Mouse (Mus musculus): Measurements from ENCODE around the gene Arhgef39.

Arhgef39 gene

DNA sequence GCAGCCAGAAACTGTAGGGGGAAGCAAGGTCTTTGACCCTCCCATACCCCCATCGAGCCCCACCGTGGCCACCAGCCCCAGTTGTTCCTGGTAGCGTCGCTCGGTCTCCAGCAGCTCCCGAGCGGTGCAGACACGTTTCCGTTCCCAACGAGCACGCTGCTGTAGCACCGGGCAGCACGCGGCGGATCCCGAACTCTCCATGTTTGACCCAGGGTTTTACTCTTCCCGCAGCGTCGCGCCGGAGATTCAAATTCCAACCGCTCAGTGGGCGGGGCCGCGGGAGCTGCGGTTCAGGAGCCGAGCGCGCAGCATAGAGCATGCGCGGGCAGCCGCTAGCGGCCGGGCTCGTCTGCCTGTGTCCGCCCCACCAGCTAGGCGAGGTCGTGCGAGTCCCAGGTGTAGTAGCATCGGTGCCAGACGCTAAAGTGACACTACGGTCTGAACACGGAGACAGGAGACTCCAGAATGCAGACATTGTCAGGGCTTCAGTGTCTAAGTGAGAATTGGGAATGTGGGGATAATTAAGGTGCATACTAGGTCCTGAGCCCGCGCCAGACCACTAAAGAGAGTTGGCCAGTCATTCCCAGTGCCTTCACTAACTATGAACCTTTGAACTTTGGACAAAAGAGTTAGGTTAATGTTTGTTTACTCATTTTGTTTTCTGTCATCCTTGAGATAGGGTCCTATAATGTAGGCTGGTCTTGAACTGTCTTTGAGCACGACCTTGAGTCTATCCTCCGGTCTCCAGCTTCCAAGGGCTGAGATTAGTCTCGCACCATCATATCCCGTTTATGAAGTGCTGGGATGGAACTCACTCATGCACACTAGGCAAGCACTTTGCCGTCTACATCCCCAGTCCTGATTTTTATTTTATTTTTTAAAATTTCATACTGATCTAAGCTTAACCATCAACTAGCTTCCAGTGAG lies at the start of gene Arhgef39:
TSS of gene Arhgef39 (minus strand) at position 289 of the 927 bp plus-strand sequence.
- DNase-seq (ENCODE audit: low read depth) = peak; percentile 76

DNA sequence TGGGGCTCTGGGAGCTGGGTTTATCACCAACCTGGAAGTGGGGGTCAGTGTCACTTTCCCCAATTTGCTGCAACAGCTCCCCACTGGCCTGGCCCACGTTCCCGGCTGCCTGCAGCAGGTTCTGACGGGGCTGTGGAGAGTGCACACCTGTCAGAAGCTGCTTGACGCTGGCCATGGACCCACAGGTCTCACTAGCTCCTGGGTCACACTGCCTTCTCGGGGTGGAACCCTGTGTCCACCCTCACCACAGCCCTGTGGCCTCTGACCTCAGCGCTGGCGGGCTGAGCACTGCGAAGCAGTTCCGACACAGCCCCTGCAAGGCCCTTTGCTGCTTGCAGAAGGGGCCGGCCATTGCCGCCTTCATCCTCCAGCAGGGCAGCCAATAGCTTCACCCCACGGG lies 49.6 kb upstream of the Arhgef39 start:
- DNase-seq (ENCODE audit: low read depth) = no peak

DNA sequence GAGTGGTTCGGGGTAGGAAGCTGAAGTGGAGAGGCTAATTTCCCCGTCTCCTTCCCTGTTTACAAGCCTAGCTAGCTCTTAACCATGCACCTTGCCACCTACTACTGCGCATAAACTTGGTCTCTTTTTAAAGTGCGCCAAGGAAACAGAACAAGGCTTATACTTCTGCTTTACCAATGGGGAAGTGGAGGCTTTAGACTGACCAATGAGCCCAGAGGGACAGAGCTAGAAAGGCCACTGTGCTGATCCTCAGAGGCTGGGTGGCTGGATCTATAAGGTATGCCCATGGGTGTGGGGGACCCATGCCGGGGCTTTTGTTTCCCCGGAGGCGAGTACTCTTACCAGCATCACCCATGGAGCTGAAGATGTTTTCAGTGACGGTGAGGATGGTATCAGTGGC lies 47.7 kb upstream of the Arhgef39 start:
- DNase-seq (ENCODE audit: low read depth) = no peak

DNA sequence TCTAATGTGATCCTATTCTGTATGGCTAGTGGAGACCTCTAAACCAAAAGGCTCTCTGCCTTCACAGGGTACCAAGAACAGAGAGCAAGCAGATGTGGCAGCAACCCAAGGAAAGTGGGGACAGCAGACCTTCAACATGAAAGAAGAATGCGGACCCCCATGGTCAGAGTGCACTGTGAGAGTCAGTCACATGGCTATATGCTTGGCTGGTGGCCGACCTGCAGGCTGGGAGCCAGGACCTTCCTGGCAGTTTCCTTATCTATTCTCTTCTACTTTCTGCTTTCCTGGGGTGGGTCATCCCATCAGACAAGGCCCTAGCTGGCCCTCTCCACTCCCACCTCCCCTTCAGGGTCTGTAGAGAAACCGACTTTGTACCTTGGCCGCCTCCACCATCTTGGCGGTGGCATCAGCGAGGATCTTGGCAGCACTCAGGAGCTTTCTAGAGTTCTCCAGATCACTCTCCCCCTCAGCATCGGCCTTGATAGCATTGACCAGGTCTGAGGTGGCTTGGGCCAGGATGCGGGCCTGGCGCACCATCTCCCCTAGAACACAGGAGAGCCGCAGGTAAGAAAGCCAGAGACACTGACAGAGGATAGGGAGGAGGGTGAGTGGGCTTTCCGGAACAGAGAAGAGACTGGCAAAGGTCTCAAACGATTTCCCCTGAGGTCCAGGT lies 47.0 kb upstream of the Arhgef39 start:
- no peak for DNase-seq (ENCODE audit: low read depth)

DNA sequence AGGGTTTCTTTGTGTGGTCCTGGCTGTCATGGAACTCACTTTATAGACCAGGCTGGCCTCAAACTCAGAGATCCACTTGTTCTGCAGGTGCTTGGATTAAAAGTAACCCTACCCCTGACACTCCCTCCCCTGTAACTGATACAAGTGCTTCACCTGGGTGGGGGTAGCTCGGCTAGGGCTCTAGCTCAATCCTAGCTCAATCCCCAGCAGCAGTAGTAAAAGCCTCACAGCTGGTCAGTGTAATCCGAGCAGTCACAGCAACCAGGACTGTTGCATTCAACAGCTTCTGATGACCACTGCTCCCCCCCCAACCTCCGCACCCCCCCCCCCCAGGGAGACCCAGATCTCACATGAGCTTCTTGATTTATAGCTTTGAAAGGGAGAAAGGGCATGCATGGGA lies 42.5 kb upstream of the Arhgef39 start:
- no peak for DNase-seq (ENCODE audit: low read depth)

DNA sequence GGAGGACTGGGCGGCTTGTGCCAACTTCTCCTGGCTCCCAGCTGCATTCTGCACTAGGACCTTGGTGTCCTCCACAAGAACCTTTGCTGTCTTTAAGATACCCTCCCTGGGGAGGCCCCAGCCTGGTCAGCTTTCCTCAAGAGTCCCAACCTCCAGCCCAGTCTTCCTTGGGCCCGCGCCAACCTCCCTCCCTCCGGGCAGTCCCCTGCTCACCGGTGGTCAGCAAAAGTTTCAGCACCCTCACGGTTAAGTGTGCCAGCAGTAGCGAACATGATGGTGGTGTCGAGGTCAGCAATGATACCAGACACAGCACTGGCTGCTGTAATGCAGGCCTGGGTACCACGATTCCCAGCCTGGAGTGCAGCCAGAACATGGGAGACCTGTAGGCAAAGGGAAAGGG lies 36.5 kb upstream of the Arhgef39 start:
- DNase-seq (ENCODE audit: low read depth) = no peak

DNA sequence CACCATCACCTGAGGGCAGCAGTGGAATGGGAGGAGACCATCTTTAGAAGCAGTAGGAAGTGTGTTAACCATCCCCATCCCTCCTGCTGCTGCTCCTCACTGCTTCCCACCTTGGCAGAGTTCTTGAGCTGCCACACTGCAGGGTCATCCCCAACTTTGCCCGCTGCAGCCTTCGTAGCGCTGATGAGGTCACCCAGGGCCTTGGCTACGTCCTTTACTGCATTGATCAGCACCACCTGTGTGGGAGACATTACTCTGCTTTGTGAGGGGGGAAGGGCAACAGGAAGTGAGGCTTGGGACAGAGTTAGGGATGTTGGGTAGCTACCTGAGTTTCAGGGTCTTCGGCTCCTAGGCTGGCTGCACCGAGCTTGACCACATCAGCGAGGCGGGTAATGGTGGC lies 36.1 kb upstream of the Arhgef39 start:
- no peak for DNase-seq (ENCODE audit: low read depth)

DNA sequence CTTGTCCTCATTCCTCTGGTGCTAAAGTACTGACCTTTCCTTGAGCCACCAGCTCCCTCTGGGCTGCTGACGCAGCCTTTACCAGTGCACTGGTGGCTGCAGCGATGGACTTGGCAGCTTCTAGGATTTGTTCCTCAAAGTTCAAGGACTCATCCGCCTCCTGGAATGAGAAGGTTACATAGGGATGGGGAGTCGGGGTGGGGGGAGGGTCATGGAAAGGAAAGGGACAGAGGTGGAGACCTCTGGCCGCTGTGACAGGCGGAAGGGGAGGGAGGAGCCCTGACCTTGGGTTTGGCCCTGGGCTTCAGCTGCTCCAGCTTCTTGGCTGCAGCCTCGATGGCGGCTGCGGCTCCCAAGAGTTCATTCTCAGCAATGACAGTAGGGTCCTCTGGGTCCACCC lies 33.8 kb upstream of the Arhgef39 start:
- no peak for DNase-seq (ENCODE audit: low read depth)

DNA sequence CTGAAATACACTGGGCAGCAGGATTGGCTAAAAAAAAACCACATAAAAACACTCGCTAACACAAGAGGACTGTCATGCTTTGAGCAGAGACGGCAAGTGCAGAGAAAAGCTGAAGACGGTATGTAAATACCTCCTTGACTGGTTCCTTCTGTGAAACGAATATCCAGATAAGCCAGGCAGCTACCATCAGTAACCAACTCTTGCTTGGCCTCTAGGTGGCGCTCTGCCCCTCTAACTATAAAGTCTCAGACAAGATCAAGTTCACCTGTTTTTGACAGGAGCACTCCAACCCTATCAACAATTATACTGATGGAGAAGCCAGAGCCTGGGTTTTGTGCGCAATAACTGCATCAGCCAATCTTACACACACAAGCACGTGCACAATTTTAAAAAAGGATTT lies 31.1 kb upstream of the Arhgef39 start:
- DNase-seq (ENCODE audit: low read depth) = peak; percentile 91

DNA sequence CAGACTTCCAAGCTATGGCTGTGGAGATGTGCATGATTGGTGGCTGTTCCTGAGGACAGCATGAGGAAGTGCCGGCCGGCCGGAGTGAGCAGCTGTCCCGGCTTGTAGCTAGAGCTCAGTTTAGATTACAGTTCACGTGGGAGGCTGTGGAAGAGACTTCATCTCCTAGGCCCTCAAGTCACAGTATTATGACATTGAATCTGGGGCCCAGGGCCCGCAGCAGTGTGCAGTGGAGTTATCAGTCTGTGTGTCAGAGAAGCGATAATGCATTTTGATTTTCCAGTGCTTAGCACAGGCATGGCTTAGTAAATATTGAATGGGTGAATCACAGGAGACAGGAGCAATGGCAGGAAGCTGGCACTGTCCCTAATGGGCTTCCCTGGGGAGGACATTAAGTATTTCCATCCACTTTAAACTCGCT lies 30.6 kb upstream of the Arhgef39 start:
- DNase-seq (ENCODE audit: low read depth) = no peak

DNA sequence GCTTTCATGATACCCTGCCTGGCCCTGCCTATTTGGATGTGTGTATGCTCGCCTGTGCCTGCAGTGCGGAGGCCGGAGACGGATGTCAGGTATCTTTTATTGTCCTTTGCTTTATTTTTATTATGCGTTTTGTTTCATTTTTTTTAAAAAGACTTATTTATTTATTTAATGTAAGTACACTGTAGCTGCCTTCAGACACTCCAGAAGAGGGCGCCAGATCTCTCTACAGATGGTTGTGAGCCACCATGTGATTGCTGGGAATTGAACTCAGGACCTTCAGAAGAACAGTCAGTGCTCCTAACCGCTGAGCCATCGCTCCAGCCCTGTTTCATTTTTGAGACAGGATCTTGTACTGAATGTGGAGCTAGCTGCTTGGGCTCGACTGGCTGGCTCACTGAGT lies 29.0 kb upstream of the Arhgef39 start:
- peak; percentile 56 for DNase-seq (ENCODE audit: low read depth)

DNA sequence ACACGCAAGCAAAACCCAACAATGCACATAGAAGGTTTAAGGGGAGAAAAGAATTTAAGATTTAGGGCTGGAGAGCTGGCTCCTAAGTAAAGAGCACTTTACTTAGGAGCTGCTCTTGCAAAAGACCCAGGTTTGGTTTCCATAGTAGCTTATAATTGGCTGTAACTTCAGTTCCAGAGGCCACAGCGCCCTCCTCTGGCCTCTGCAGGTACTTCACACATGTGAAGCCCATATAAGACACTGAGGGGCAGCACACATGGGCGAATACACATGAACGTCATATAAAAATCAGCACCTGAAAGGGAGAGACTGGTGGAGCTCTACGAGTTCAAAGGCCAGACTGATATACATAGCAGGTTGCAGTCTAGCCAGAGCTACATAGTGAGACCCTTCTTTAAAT lies 28.4 kb upstream of the Arhgef39 start:
- peak; percentile 62 for DNase-seq (ENCODE audit: low read depth)

DNA sequence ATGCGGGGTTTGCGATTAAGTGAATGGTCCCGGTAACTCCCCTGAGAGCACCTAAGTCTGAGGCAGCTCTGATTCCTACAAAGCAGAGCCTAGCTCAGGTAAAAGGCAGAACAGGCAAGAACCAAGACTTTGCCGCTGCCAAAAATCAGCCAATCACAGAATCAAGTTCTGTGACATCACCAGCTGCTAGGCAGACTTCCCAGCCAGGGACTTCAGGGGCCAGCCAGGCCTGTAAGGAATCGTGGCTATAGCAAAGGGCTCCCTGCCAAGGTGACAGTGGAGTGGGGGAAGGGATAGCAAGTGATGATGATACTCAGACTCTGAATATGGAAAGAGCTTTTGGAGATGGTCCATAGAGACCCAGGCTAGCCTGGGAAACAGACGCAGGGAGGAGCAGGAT lies 20.5 kb upstream of the Arhgef39 start:
- peak; percentile 93 for DNase-seq (ENCODE audit: low read depth)

DNA sequence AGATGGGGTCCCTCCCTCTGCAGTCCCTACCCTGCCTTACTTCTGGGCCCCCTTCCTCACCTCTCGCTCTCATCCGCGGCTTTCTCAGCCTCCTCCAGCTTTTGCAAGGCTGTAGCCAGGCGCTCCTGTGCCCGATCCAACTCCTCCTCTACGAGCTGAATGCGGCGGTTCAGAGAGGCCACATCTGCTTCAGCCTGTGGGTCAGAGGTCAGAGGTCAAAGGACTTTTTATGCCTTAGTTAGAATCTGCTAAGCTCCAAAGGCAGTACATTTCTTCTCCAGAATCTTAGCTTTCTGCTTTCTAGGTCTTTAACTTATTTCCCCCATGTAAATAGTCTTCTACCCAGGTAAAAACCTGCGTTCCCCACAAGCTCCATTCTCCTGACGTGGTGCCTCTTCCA lies 20.1 kb upstream of the Arhgef39 start:
- no peak for DNase-seq (ENCODE audit: low read depth)

DNA sequence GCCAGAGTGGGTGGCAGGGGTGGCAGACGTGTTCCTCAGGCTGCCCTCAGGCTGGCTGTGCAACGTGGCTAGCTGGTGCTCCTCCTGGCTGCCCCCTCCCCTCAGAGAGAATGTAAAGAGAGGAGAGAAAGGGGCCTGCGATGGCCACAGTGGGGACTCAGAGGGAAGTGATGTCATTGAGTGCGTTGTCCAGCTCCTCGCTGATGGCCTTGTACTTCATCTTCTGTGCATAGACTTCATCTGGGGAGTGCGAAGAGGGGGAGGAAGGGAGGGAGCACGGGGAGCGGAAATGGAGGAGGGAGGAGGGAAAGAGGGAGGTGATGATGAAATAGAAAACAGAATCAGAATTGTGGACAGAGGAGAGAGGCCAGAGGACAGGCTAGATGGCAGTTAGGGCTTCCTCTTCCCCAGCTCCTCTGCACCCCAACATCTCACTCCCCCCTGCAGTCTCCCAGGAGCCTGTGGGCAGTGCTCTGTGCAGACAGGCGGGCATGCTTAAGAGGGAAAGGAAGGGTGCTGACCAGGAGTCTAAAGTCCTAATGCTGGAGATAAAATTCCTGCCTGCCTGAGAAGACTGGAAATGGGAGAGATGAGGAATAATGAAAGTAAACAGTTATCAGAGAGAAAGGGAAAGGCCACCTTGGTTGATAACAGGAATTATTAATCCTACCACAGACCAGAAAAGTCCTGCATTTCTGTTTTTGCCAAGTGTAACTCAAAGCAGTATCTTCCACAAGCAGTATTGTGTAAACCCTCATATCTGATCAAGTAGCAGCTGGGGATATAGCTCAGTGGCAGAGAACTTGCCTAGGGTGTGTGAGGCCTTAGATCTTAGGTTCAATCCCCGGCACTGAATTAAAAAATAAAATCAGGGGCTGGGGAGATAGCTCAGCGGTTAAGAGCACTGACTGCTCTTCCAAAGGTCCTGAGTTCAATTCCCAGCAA lies 16.5 kb upstream of the Arhgef39 start:
- DNase-seq (ENCODE audit: low read depth) = no peak

DNA sequence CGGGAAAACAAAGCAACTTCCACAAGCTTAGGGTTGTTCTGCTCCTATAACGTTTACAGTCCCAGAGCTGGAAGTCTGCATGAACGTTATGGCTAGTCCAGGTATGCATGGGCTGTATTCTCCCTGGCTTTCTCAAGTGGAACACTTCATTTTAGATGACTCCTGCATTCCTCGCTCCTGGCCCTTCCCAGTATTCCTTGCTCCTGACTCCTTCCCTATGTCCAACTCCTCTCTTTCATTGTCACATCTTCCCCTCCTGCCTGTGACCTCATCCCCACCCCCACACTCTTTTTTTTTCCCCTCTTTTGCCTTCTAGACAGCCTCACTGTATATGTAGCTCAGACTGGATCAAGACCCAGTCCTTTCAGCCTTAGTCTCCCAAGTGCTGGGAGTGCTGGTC lies 14.3 kb upstream of the Arhgef39 start:
- no peak for DNase-seq (ENCODE audit: low read depth)

DNA sequence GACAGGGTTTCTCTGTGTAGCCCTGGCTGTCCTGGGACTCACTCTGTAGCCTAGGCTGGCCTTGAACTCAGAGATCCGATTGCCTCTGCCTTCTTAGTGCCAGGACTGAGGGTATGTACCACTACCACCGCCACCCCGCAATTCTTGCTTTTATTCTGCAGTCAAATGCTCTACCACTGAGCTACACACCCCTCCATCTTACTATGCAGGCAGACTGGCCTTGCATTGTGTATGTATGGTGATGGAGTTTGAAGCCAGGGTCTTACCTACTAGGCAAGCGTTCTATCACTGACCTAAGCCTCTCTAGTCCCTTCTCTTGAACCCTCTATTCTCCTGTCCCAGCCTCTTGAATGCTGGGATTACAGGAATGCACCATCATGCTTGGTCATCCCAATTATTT lies 13.8 kb upstream of the Arhgef39 start:
- DNase-seq (ENCODE audit: low read depth) = no peak

DNA sequence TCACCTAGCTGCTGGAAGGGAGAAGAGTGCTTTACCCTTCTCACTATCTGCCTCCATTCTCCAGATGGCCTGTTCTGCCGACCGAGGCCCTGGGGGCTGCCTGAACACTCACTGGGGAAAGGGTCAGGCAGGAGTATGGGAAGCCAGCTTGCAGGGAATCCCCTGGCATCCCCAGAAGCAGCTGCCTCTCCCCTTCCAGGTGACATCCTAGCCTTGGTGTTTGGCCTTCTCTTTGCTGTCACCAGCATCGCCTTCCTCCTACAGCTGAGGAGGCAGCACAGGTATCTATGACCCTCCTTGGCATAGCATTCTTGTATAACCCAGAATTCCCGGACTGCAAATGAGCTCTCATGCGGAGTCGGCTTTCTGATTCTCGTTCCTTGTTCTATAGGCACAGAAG lies 13.2 kb upstream of the Arhgef39 start:
- no peak for DNase-seq (ENCODE audit: low read depth)

DNA sequence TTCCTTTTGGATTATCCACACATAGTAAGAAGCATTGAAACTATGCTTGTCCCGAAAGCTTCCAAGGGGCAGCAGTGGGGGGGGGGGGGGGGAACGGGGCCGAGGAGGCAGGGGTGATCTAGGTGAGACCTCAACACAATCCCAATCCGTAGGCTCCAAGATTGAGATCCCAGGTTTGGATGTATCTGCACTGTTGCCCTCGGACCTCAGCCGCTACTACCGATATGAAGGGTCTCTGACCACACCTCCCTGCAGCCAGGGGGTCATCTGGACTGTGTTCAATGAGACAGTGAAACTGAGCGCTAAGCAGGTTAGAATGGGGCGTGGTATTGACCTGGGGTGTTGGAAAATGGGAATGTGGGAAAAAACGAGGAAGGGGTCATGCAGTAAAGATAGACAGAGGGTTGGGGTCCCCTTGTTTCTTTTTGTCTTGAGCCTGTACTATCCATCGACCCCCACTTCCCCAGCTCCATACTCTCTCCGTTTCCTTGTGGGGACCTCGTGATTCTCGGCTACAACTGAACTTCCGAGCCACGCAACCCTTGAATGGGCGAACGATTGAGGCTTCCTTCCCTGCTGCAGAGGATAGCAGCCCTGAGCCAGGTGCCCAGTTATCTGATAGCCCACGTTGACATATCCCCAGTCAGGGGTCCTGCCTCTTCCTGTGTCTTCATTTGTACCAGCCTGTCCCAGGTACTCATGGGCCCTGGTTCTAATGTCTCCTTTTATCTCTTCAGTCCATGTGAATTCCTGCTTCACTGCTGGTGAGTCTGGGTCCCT lies 12.4 kb upstream of the Arhgef39 start:
- no peak for DNase-seq (ENCODE audit: low read depth)

DNA sequence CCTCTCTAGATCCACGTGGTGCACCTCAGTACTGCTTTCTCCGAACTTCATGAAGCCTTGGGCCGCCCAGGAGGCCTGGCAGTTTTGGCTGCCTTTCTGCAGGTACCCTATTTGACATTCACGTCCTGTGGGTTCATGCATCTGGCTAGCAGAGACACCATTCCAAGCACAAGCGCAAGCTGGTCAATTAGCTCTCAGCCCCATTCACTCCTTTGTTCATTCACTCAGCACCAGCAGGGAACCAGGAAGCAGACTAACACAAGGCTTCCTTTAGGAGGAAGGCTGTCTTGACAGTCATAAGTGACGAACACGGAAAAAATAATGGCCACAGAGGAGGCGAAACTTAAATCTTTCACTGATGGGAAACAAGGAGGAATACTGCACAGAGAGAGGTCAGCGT lies 9.6 kb upstream of the Arhgef39 start:
- DNase-seq (ENCODE audit: low read depth) = no peak

DNA sequence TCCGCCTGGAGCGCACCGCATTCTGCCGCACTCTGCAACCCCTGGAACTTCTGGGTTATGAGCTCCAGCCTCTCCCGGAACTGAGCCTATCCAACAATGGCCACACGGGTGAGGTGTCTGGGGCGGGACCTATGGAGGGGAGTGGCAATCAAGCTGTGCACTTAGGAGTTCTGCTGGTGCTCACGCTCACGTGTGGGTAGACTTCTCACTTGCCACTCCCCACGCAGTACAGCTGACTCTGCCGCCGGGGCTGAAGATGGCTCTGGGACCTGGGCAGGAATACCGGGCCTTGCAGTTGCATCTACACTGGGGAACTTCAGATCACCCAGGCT lies 9.1 kb upstream of the Arhgef39 start:
- DNase-seq (ENCODE audit: low read depth) = peak; percentile 87

Data from naive thymus-derived CD4-positive, alpha-beta T cell, adult 2 months (primary cell).